Mouse (Mus musculus): ENCODE measurements at regions not wholly inside any gene's neighbourhood (a gene's known extent, or its start where the extent isn't known, plus 50 kb on each side); places are given as distances from the start of the nearest gene placed in this dataset.

GRCm38 (mm10) chr11:110588280-110588679 is 189.4 kb downstream of the Map2k6 start:
- DNase-seq (ENCODE audit: low spot score in 2 of 2) = no peak

GRCm38 (mm10) chr11:110595266-110595862 is 196.4 kb downstream of the Map2k6 start:
- DNase-seq (ENCODE audit: low spot score in 2 of 2) = peak in 1 of 2 experiments; percentile 36

GRCm38 (mm10) chr11:110605041-110605882 is 206.3 kb downstream of the Map2k6 start:
- no peak for DNase-seq (ENCODE audit: low spot score in 2 of 2)

- DNase-seq (ENCODE audit: low spot score in 2 of 2) = no peak
Observed at GRCm38 (mm10) chr11:110609276-110609675, 210.4 kb downstream of the Map2k6 start.

GRCm38 (mm10) chr11:110610831-110611230 is 211.9 kb downstream of the Map2k6 start:
- no peak for DNase-seq (ENCODE audit: low spot score in 2 of 2)

- DNase-seq (ENCODE audit: low spot score in 2 of 2) = no peak
Observed at GRCm38 (mm10) chr11:110632001-110632400, 233.1 kb downstream of the Map2k6 start.

GRCm38 (mm10) chr11:110633351-110633750 is 234.4 kb downstream of the Map2k6 start:
- DNase-seq (ENCODE audit: low spot score in 2 of 2) = peak in 1 of 2 experiments; percentile 33

- no peak for DNase-seq (ENCODE audit: low spot score in 2 of 2)
Observed at GRCm38 (mm10) chr11:110642485-110642884, 243.6 kb downstream of the Map2k6 start.

- DNase-seq (ENCODE audit: low spot score in 2 of 2) = no peak
Observed at GRCm38 (mm10) chr11:110649575-110650210, 250.8 kb downstream of the Map2k6 start.

- DNase-seq (ENCODE audit: low spot score in 2 of 2) = no peak
Observed at GRCm38 (mm10) chr11:110652068-110652467, 253.1 kb downstream of the Map2k6 start.

GRCm38 (mm10) chr11:110656524-110657156 is 257.7 kb downstream of the Map2k6 start:
- DNase-seq (ENCODE audit: low spot score in 2 of 2) = no peak

GRCm38 (mm10) chr11:110657854-110658253 is 258.9 kb downstream of the Map2k6 start:
- DNase-seq (ENCODE audit: low spot score in 2 of 2) = no peak

- DNase-seq (ENCODE audit: low spot score in 2 of 2) = peak in 1 of 2 experiments; percentile 18
Observed at GRCm38 (mm10) chr11:110670626-110671508, 271.9 kb downstream of the Map2k6 start.

- DNase-seq (ENCODE audit: low spot score in 2 of 2) = peak in 1 of 2 experiments; percentile 22
Observed at GRCm38 (mm10) chr11:110672941-110673340, 274.0 kb downstream of the Map2k6 start.

GRCm38 (mm10) chr11:110692824-110693223 is 275.0 kb upstream of the Kcnj16 start:
- no peak for DNase-seq (ENCODE audit: low spot score in 2 of 2)

GRCm38 (mm10) chr11:110697067-110697466 is 270.8 kb upstream of the Kcnj16 start:
- no peak for DNase-seq (ENCODE audit: low spot score in 2 of 2)

GRCm38 (mm10) chr11:110698342-110698741 is 269.5 kb upstream of the Kcnj16 start:
- no peak for DNase-seq (ENCODE audit: low spot score in 2 of 2)

- no peak for DNase-seq (ENCODE audit: low spot score in 2 of 2)
Observed at GRCm38 (mm10) chr11:110700976-110701375, 266.9 kb upstream of the Kcnj16 start.

- no peak for DNase-seq (ENCODE audit: low spot score in 2 of 2)
Observed at GRCm38 (mm10) chr11:110702119-110702518, 265.7 kb upstream of the Kcnj16 start.

GRCm38 (mm10) chr11:110703511-110703910 is 264.3 kb upstream of the Kcnj16 start:
- no peak for DNase-seq (ENCODE audit: low spot score in 2 of 2)

GRCm38 (mm10) chr11:110707328-110707727 is 260.5 kb upstream of the Kcnj16 start:
- DNase-seq (ENCODE audit: low spot score in 2 of 2) = no peak
